Mouse (Mus musculus) MEL (cell line): ENCODE measurements around the gene Hcfc1.
A peak's percentile ranks its signal among the peaks of the same experiment; 100 is the strongest.

ENCODE experiments used
- BHLHE40 ChIP-seq: IDR thresholded peaks from 2 replicates; pipeline ENCODE4 v1.6.1; 2012; ENCODE audit warnings: low read depth, mild to moderate bottlenecking, inconsistent platforms, low read length, improper control_type of control experiment, borderline replicate concordance
- CTCF ChIP-seq, 3 experiments: IDR thresholded peaks in 2 of 3; conservative IDR thresholded peaks in 1 of 3; 2 replicates each; pipeline ENCODE4 v1.5.1; 2011 to 2012; ENCODE audit warnings: low read length in 3 of 3, low read depth in 2 of 3, mild to moderate bottlenecking in 2 of 3, improper control_type of control experiment in 1 of 3, inconsistent platforms in 1 of 3, mixed read lengths in 1 of 3, moderate library complexity in 1 of 3; ENCODE audit not compliant: control insufficient read depth in 1 of 3, insufficient read depth in 1 of 3, poor library complexity in 1 of 3, severe bottlenecking in 1 of 3
- E2F4 ChIP-seq: IDR thresholded peaks from 2 replicates; pipeline ENCODE4 v1.6.1; 2011; ENCODE audit warnings: low read depth, low read length, improper control_type of control experiment, borderline replicate concordance
- ETS1 ChIP-seq: IDR thresholded peaks from 2 replicates; pipeline ENCODE4 v1.6.1; 2012; ENCODE audit warnings: low read depth, mild to moderate bottlenecking, inconsistent platforms, low read length, improper control_type of control experiment, moderate library complexity
- GATA1 ChIP-seq: IDR thresholded peaks from 2 replicates; pipeline ENCODE4 v1.6.1; 2011; ENCODE audit warnings: low read depth, low read length, improper control_type of control experiment
- HCFC1 ChIP-seq: IDR thresholded peaks from 2 replicates; pipeline ENCODE4 v1.6.1; 2012; ENCODE audit warnings: low read depth, mild to moderate bottlenecking, inconsistent platforms, low read length, improper control_type of control experiment, moderate library complexity
- KAT2A ChIP-seq: conservative IDR thresholded peaks from 2 replicates; pipeline ENCODE4 v1.6.1; 2012; ENCODE audit warnings: low read depth, low read length, improper control_type of control experiment, inconsistent platforms
- MAZ ChIP-seq: IDR thresholded peaks from 2 replicates; pipeline ENCODE4 v1.6.1; 2012; ENCODE audit warnings: low read depth, mild to moderate bottlenecking, inconsistent platforms, low read length, improper control_type of control experiment
- MEF2A ChIP-seq: IDR thresholded peaks from 2 replicates; pipeline ENCODE4 v1.6.1; 2014; ENCODE audit warnings: low read depth, mild to moderate bottlenecking, inconsistent platforms, low read length, improper control_type of control experiment; ENCODE audit not compliant: poor library complexity, insufficient replicate concordance, severe bottlenecking; ENCODE audit errors: extremely low read depth
- MYC ChIP-seq: IDR thresholded peaks from 2 replicates; pipeline ENCODE4 v1.6.1; 2011; ENCODE audit warnings: low read depth, mild to moderate bottlenecking, low read length, improper control_type of control experiment, moderate library complexity
- POLR2A ChIP-seq, 2 experiments: IDR thresholded peaks; 2 replicates each; pipeline ENCODE4 v1.6.1; 2011 to 2012; ENCODE audit warnings: low read length in 2 of 2, mild to moderate bottlenecking in 2 of 2, control low read depth in 1 of 2, improper control_type of control experiment in 1 of 2, low read depth in 1 of 2, moderate library complexity in 1 of 2; ENCODE audit not compliant: control insufficient read depth in 1 of 2, insufficient read depth in 1 of 2, poor library complexity in 1 of 2
- RCOR1 ChIP-seq: IDR thresholded peaks from 2 replicates; pipeline ENCODE4 v1.6.1; 2012; ENCODE audit warnings: low read depth, mild to moderate bottlenecking, inconsistent platforms, low read length, improper control_type of control experiment
- UBTF ChIP-seq: IDR thresholded peaks from 2 replicates; pipeline ENCODE4 v1.6.1; 2012; ENCODE audit warnings: low read depth, mild to moderate bottlenecking, inconsistent platforms, low read length, improper control_type of control experiment, moderate library complexity, borderline replicate concordance; ENCODE audit not compliant: insufficient read depth
- ZC3H11A ChIP-seq: IDR thresholded peaks from 2 replicates; pipeline ENCODE4 v1.6.1; 2012; ENCODE audit warnings: low read depth, mild to moderate bottlenecking, inconsistent platforms, low read length, improper control_type of control experiment

DNA sequence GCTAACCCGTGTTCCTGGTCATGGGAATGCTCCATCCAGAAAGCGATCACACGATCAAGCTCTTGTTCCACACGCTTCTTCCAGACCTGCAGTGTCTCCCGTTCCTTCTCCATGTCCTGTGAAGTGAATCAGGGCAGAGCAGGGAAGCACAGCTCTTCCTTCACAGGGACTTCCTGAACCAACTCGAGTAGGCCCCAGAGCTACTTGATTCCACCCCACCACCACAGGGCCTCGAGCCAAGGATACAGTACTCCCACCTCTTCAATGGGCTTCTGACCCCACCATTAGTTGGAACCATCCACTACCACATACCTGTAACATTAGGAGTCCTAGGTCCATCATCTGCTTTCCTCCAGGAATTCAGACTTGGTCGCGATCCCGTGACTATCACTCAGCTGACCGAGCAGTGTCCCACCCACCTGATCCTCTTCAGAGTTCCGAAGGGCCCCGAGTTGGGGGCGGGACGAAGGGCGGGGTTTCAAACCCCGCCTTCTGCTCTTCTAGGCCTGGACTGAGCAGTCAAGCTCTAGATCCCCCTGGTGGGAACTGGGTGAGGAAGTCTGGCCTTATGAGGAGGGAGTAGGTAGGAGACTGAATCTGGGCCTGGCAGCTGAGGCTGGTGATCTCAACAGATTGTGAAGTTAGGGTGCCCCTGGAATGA is 35.6 kb downstream of the Hcfc1 start, which contains the start of gene Renbp:
- TF ChIP-seq POLR2A (IDR thresholded peaks at IDR 0.05; ENCODE audit: control insufficient read depth in 1 of 2, insufficient read depth in 1 of 2, low read depth in 1 of 2, low read length in 2 of 2, poor library complexity in 1 of 2), result peak in 1 of 2 experiments; percentile 55; a peak in 2 of 4 replicates
- peak in 2 of 3 experiments; percentile 14 to 28; a peak in 2 of 6 replicates for TF ChIP-seq CTCF (IDR thresholded peaks at IDR 0.05 in 2 of 3, conservative IDR thresholded peaks at IDR 0.05 in 1 of 3; ENCODE audit: control insufficient read depth in 1 of 3, insufficient read depth in 1 of 3, low read depth in 2 of 3, low read length in 3 of 3, poor library complexity in 1 of 3, severe bottlenecking in 1 of 3)
- no peak for TF ChIP-seq MEF2A
- TF ChIP-seq KAT2A, result no peak
- no peak for TF ChIP-seq MYC
- TF ChIP-seq MAZ, result no peak
- no peak for TF ChIP-seq UBTF
- TF ChIP-seq ETS1, result peak; percentile 42; the same call in 1 of the 2 replicates
- peak; percentile 43; the same call in 1 of the 2 replicates for TF ChIP-seq HCFC1
- TF ChIP-seq ZC3H11A, result 0 out of 2 replicates have a peak, but pooled peaks have one; percentile 8
- no peak for TF ChIP-seq GATA1
- peak; percentile 83; the same call in 1 of the 2 replicates for TF ChIP-seq BHLHE40
- no peak for TF ChIP-seq RCOR1
- TF ChIP-seq E2F4, result no peak
